Mouse (Mus musculus) brain, embryonic 14.5 days (tissue): Measurements from ENCODE around the gene Brd2.

Source experiments
- CTCF ChIP-seq: fragments of 200-500 bp; IDR thresholded peaks from 2 replicates; pipeline ENCODE4 v1.5.1; 2012; ENCODE audit warnings: inconsistent platforms, mild to moderate bottlenecking, moderate library complexity, borderline replicate concordance; ENCODE audit not compliant: insufficient read depth, insufficient read length; ENCODE audit errors: extremely low read depth
- POLR2A ChIP-seq: fragments of 200-500 bp; IDR thresholded peaks from 2 replicates; pipeline ENCODE4 v1.6.1; 2012; ENCODE audit warnings: mild to moderate bottlenecking, inconsistent platforms, borderline replicate concordance; ENCODE audit not compliant: poor library complexity, insufficient read depth, insufficient read length, severe bottlenecking; ENCODE audit errors: extremely low read depth

DNA sequence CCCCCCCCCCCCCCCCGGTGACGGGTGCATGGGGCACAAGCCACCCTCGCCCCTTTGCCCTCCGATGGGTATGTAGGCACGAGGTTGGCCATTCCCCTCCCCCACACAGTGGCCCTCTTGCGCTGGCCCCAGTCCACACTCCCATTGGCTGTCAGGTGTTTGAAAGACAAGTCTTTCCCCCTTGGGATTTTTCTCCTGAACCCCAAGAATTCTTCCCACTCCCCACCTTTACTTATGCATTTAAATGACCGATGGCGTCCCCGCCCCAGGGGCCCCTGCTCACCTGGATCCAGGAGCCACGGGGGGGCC lies 601 bp downstream of the Brd2 start:
- no peak for TF ChIP-seq CTCF
- TF ChIP-seq POLR2A, result no peak
